Mouse (Mus musculus): ENCODE data around the gene Col6a2.

GRCm38 (mm10) chr10:76596338-76596737 is 27.1 kb downstream of the Col6a2 start:
- TF ChIP-seq POLR2A (IDR thresholded peaks at IDR 0.05; ENCODE audit: control insufficient read depth, extremely low read depth, insufficient read depth, low read length, poor library complexity) (no peak), CTCF (IDR thresholded peaks at IDR 0.05; ENCODE audit: borderline replicate concordance, control insufficient read depth, extremely low read depth, insufficient read depth, low read length, poor library complexity) (no peak)
